Mouse (Mus musculus) megakaryocyte progenitor cell, adult 5-6 weeks (primary cell): ENCODE results near the gene Acp5. TPM values are rescaled to one million over a fixed set of nuclear protein-coding genes. Genes with fewer than 3 reads are reported as not detected.

Experiments used
- ATAC-seq: replicated peaks from 2 replicates; pipeline ENCODE4 v1.8.0; 2016; ENCODE audit warnings: mild to moderate bottlenecking, moderate TSS enrichment, inconsistent platforms; ENCODE audit not compliant: poor library complexity
- total RNA-seq, 2 experiments: library from RNA; stranded (forward) in 1 of 2; stranded (reverse) in 1 of 2; fragments of 157-497, 149-512 nt in 1 of 2; fragments of 200-1000 nt in 1 of 2; gene quantifications; 2 replicates each; pipeline versions ENCODE4 v1.2.3 to v1.2.4; 2015 to 2017

Acp5 gene
- total RNA-seq, 2 experiments from 2014 or later: 3.3 to 5.3 TPM

- peak; percentile 91 for ATAC-seq
Measured at GRCm38 (mm10) chr9:22143108-22144037, 7.9 kb upstream of the Acp5 start.

DNA sequence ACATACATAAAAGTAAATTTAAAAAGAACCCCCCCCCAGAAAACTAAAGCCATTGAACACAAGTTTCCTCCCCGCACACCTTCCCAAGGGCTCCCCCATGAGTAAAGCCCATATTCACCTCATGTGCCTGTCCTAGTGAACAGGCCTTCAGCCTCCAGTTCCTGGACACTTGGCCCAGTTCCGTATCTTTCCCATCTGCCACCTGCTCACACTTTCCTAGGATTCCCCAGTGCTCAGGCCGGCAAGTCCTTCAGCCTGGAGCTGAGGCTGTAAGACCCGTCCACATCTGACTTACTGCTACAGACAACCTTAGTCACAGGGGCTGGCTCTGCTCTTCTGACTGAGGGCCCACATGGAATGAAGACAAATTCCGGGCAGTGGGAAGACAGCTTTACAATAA, 4.2 kb upstream of the Acp5 start:
- ATAC-seq: no peak

GRCm38 (mm10) chr9:22138480-22138879, 3.0 kb upstream of the Acp5 start:
- ATAC-seq: peak; percentile 45

- no peak for ATAC-seq
Measured at GRCm38 (mm10) chr9:22136765-22137547, 1.4 kb upstream of the Acp5 start.

DNA sequence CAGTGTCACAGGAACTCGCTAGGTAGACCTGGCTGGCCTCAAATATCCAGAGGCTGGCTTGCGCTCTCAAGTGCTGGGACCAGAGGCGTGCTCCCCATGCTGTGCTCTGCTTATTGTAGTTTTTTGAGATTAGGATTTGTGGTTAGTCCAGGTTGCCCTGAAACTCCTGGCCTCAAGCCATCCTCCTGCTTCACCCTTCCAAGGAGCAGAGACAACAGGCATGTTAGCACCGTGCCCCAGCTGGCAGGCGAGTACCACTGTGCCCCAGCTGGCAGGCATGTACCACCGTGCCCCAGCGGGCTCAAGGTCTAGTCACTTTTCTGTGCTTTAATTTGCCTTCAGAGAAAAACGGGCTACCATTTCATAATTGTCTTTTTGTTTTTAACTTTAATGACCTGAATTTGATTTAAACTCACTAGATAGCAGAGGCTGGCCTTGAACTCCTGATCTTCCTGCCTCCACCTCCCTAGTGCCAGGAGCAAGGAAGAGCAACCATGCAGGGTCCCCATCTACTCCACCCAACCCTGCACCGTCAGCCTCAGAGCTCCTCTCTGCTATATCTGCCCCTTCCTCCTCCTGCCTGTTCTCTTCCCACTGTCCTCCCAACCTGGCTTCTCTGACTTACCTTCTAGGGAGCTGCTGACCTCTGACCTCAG, 395 bp downstream of the Acp5 start:
- ATAC-seq: peak; percentile 21

DNA sequence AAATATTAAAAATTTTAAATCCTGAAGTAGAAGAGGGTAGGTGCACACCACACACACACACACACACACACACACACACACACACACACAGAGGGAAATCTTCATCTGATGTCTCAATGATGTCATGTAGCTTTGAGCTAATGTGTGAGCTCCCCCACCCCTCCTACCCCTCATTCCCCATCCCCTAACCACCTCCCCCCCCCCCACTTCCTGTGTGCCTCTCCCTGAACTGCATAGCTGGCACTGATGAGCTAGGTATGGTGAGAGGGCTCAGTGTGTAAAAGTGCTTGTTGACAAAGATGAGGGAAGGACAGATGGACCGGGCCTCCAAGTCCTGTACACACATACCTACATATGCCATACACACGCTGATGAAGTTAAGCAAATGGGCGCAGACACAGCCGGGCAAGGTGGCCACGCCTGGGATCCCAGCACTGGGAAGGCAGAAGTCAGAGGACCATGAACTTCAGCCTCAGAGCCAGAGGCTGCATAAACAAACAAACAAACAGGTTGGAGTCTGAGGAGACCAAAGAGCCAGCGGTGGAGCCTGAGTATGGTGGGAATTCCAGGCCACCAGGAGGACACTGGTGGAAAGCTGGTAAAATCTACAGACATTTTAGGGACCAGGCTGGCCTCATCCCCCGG, 1.1 kb downstream of the Acp5 start:
- ATAC-seq: no peak

GRCm38 (mm10) chr9:22132220-22132619, 3.3 kb downstream of the Acp5 start:
- no peak for ATAC-seq

- peak; percentile 51 for ATAC-seq
Measured at GRCm38 (mm10) chr9:22131226-22131981, 4.1 kb downstream of the Acp5 start.

- peak; percentile 42; the same call in 1 of the 2 replicates for ATAC-seq
Measured at GRCm38 (mm10) chr9:22125246-22126027, 10.1 kb downstream of the Acp5 start.

- ATAC-seq: no peak
Measured at GRCm38 (mm10) chr9:22124169-22124568, 11.3 kb downstream of the Acp5 start.

GRCm38 (mm10) chr9:22123069-22123609, 12.4 kb downstream of the Acp5 start:
- ATAC-seq: peak; percentile 20; the same call in 1 of the 2 replicates

DNA sequence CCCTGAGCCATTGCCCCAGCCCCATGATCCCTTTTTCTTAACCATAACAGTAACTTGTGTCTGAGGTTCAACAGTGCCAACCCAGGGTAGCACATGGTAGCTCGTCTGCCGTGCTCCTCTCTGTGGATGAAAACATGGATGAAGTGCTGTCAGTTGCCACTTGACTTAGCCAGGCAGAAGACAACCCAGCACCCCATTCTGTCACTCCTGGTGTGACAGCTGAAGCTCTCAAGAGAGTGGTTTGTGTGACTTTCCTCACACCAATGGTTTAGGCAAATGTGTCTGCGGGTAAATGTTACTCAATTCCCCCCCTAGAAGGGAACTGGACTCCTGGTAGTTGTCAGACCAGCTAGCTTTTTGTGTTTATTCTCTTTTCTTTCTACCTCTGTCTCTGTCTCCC, 13.5 kb downstream of the Acp5 start:
- peak; percentile 52 for ATAC-seq

- no peak for ATAC-seq
Measured at GRCm38 (mm10) chr9:22121545-22121944, 14.0 kb downstream of the Acp5 start.

DNA sequence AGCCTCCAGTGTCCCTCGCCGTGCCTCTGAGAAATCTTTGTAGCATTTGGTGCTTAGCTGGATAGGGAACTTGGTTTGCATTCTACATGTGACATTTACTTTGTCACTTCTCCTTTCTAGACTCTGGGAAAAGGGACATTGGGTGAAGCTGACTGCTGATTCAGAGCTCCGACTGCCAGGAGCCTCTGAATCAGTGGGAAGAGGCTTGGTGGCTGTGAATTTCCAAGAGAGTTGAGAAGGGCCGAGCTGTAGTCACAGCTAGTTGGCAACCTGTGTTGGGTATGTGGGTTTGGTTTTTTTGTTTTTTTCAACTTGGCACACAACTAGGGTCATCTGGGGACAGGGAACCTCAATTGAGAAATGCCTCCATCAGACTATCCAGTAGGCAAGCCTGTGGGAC, 16.0 kb downstream of the Acp5 start:
- ATAC-seq: 0 out of 2 replicates have a peak, but pooled peaks have one; percentile 10

GRCm38 (mm10) chr9:22117754-22118456, 17.6 kb downstream of the Acp5 start:
- ATAC-seq: peak; percentile 50

GRCm38 (mm10) chr9:22116740-22117426, 18.6 kb downstream of the Acp5 start, which contains the start of gene Elof1:
Gene Elof1, minus strand, starts transcription at chr9:22117172.
- ATAC-seq: peak; percentile 90

GRCm38 (mm10) chr9:22116086-22116485, 19.4 kb downstream of the Acp5 start:
- 0 out of 2 replicates have a peak, but pooled peaks have one; percentile 22 for ATAC-seq
